Mouse (Mus musculus) hindbrain, embryonic 11.5 days (tissue): ENCODE data around the gene Pcbp2. TPM values are rescaled to one million over a fixed set of nuclear protein-coding genes. Genes with fewer than 3 reads are reported as not detected.

ENCODE experiments used
- ATAC-seq: fragments of 200-750 bp; cut with Nextera tagmentation; 2 replicates; pipeline ENCODE4 v1.8.0; 2017; ENCODE audit warnings: mild to moderate bottlenecking, moderate TSS enrichment, moderate library complexity; ENCODE audit not compliant: low FRiP score
- DNase-seq: peaks from one replicate; pipeline ENCODE4 v3.0.0-alpha.2; 2015; ENCODE audit warnings: low spot score
- H3K27ac ChIP-seq: fragments of 300-500 bp; sonication (generic); 2 replicates; pipeline ENCODE4 v1.5.1; 2014; ENCODE audit warnings: mild to moderate bottlenecking, low read depth, low read length
- H3K27me3 ChIP-seq: fragments of 300-500 bp; sonication (generic); 2 replicates; pipeline ENCODE4 v1.6.1; 2014; ENCODE audit warnings: mild to moderate bottlenecking, low read length, moderate library complexity, mixed read lengths; ENCODE audit not compliant: control insufficient read depth, insufficient read depth
- H3K36me3 ChIP-seq: fragments of 300-500 bp; sonication (generic); 2 replicates; pipeline ENCODE4 v1.6.1; 2014; ENCODE audit warnings: mild to moderate bottlenecking, low read length, moderate library complexity, mixed read lengths; ENCODE audit not compliant: control insufficient read depth, insufficient read depth
- H3K4me1 ChIP-seq: fragments of 300-500 bp; sonication (generic); replicated peaks from 2 replicates; pipeline ENCODE4 v1.6.1; 2014; ENCODE audit warnings: low read length, mixed read lengths; ENCODE audit not compliant: control insufficient read depth, insufficient read depth
- H3K4me2 ChIP-seq: fragments of 300-500 bp; sonication (generic); replicated peaks from 2 replicates; pipeline ENCODE4 v1.6.1; 2014; ENCODE audit warnings: mild to moderate bottlenecking, low read depth, low read length
- H3K4me3 ChIP-seq: fragments of 300-500 bp; sonication (generic); 2 replicates; pipeline ENCODE4 v1.5.1; 2014; ENCODE audit warnings: low read depth, low read length
- H3K9ac ChIP-seq: fragments of 300-500 bp; sonication (generic); 2 replicates; pipeline ENCODE4 v1.6.1; 2014; ENCODE audit warnings: low read depth, low read length
- H3K9me3 ChIP-seq: fragments of 300-500 bp; sonication (generic); 2 replicates; pipeline ENCODE4 v1.6.1; 2016; ENCODE audit warnings: low read length; ENCODE audit not compliant: control insufficient read depth
- WGBS: fragments of 180-500 bp; shearing (Covaris S2); extraction: QIAGEN DNeasy Blood & Tissue Kit; methylation state at CpG from one replicate; pipeline ENCODE4 v1.1.7; 2014; 5-methylcytosine and 5-hydroxymethylcytosine counted together
- polyA plus RNA-seq: library from polyadenylated mRNA; unstranded; fragments of >200 nt; fragmentation: Nextera tagmentation; extraction: Ambion mirVana; gene quantifications from 2 replicates; pipeline ENCODE4 v1.2.1, GENCODE M21; 2014

Gene Pcbp2
- polyA plus RNA-seq, 1 experiment from 2014 or later: 273 TPM

GRCm38 (mm10) chr15:102445146-102445545 is 25.2 kb upstream of the Pcbp2 start, which contains the start of gene Amhr2:
TSS of gene Amhr2 (plus strand) at chr15:102445367.
- no peak for ATAC-seq

GRCm38 (mm10) chr15:102446448-102446847 is 23.9 kb upstream of the Pcbp2 start:
- H3K4me2 ChIP-seq: no peak overlapping the region
- DNase-seq (no peak), ATAC-seq (no peak)
- H3K27ac ChIP-seq: no peak overlapping the region
- H3K4me3 ChIP-seq: no peak overlapping the region
- no peak overlapping the region for H3K9ac ChIP-seq
- no peaks in the 10 kb centered on the region for H3K9me3 ChIP-seq
- no peaks in the 10 kb centered on the region for H3K36me3 ChIP-seq
- H3K27me3 ChIP-seq: no peaks in the 10 kb centered on the region
- 59% methylated on average over 5 of the region's 6 CpGs for WGBS
- no peaks in the 10 kb centered on the region for H3K4me1 ChIP-seq

More at GRCm38 (mm10) chr15:102445146-102445545, 25.2 kb upstream of the Pcbp2 start, which contains the start of gene Amhr2:
- DNase-seq: no peak
- Histone ChIP-seq H3K9me3 (no peaks in the 10 kb centered on the region), H3K4me2 (no peak within 1 kb of the TSS), H3K9ac (no peak within 1 kb of the TSS), H3K4me3 (no peak within 1 kb of the TSS), H3K4me1 (no peaks in the 10 kb centered on the region), H3K27ac (no peak within 1 kb of the TSS), H3K27me3 (no peaks in the 10 kb centered on the region), H3K36me3 (no peaks in the 10 kb centered on the region)
- 70% methylated on average over 8 of the region's 8 CpGs for WGBS

DNA sequence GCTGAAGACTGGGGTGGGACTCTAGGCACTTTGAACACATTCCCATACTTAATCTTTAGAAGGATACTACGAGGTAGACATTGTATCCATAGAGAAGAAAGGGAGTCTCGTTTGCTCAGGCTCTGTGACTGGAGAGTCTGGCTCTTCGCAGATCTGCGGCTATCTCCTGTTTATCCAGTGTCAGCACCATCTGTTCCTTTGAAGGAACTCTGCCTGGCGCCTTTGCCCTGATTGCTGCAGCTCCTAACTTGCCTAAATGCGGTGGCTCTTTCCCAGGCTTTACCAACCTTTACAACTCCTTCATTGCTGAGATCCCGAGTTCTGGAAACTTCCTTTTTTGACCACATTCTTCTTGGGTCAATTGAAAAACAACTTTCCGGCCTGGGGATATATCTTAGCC is 21.0 kb upstream of the Pcbp2 start:
- Histone ChIP-seq H3K4me2 (no peak overlapping the region), H3K4me1 (no peaks in the 10 kb centered on the region), H3K36me3 (no peaks in the 10 kb centered on the region), H3K27me3 (no peaks in the 10 kb centered on the region), H3K9ac (no peak overlapping the region), H3K4me3 (no peak overlapping the region), H3K9me3 (no peaks in the 10 kb centered on the region), H3K27ac (no peak overlapping the region)
- DNase-seq: no peak
- WGBS: 70% methylated on average over 8 of the region's 8 CpGs
- no peak for ATAC-seq

DNA sequence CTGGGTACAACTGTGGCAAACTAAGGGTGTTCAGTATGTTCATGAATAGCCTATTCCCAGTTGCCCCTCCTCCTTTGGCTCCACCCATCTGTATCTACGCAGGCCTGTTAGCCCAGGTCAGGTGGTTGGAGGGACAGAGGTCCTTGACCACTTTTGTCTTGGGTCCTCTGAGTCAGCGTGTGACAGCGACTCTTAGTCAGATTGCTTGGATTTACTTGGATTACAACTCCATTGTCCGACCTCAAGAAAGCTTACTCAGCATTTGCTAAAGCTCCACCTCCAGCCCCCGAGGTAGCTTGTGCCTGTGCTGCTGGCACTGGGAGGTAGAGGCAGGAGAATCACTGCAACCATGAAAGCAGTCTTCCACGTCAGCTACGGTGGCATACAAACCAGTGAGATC is 19.4 kb upstream of the Pcbp2 start:
- Histone ChIP-seq H3K4me1 (no peaks in the 10 kb centered on the region), H3K27me3 (no peaks in the 10 kb centered on the region), H3K9ac (no peak overlapping the region), H3K36me3 (no peaks in the 10 kb centered on the region), H3K4me2 (no peak overlapping the region), H3K4me3 (no peak overlapping the region), H3K27ac (no peak overlapping the region), H3K9me3 (no peaks in the 10 kb centered on the region)
- DNase-seq (no peak), ATAC-seq (no peak)
- 40% methylated on average over 7 of the region's 7 CpGs for WGBS

DNA sequence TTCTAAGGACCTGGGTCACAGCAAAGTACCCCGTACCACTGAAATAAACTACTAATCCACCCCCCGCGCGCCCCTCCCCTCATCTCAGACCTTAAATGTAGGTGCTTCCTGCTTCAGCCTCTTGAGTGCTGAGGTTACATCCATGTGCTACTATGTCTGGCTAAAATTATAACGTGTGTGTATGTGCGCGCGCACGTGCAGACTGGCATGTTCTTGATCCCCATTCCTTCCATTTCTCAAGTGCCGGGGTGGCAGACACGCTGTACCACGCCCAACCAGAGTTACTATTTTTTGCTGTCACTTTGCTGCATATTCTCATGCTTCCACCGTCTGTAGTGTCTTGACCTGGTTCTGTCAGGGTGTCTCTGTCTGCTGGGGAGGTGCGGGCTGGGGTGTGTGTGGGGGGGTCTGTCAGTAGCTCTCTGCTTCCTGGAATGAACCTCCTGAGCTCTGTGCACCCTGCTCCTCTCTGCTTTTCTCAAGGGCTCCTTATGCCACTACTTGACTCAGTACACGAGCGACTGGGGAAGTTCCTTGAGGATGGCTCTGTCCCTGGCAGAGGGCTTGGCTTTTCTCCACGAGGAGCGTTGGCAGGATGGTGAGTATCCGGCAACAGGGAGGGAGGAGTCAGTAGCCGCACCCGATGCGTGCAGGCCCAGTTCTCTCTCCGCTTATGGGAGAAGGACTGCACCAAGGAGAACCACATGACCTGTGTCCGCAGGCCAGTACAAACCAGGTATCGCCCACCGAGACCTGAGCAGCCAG is 18.5 kb upstream of the Pcbp2 start:
- H3K4me1 ChIP-seq: no peaks in the 10 kb centered on the region
- no peaks in the 10 kb centered on the region for H3K36me3 ChIP-seq
- no peak overlapping the region for H3K27ac ChIP-seq
- no peaks in the 10 kb centered on the region for H3K27me3 ChIP-seq
- DNase-seq (no peak), ATAC-seq (no peak)
- H3K4me3 ChIP-seq: no peak overlapping the region
- no peak overlapping the region for H3K9ac ChIP-seq
- no peak overlapping the region for H3K4me2 ChIP-seq
- no peaks in the 10 kb centered on the region for H3K9me3 ChIP-seq
- WGBS: 83% methylated on average over 26 of the region's 26 CpGs

GRCm38 (mm10) chr15:102455993-102456392 is 14.3 kb upstream of the Pcbp2 start:
- no peaks in the 10 kb centered on the region for H3K36me3 ChIP-seq
- H3K9me3 ChIP-seq: no peaks in the 10 kb centered on the region
- 36% methylated on average over 6 of the region's 6 CpGs for WGBS
- no peak overlapping the region for H3K4me2 ChIP-seq
- no peak overlapping the region for H3K9ac ChIP-seq
- no peak for ATAC-seq
- DNase-seq: no peak
- no peak overlapping the region for H3K4me3 ChIP-seq
- H3K27me3 ChIP-seq: no peaks in the 10 kb centered on the region
- H3K4me1 ChIP-seq: no peaks in the 10 kb centered on the region
- H3K27ac ChIP-seq: no peak overlapping the region

GRCm38 (mm10) chr15:102458050-102458736 is 12.1 kb upstream of the Pcbp2 start:
- Histone ChIP-seq H3K27me3 (no peaks in the 10 kb centered on the region), H3K27ac (no peak overlapping the region), H3K4me3 (no peak overlapping the region), H3K9ac (no peak overlapping the region), H3K4me1 (no peaks in the 10 kb centered on the region), H3K4me2 (peak overlapping the region; percentile 45; the same call in 1 of the 2 replicates), H3K9me3 (no peaks in the 10 kb centered on the region), H3K36me3 (no peaks in the 10 kb centered on the region)
- 65% methylated on average over 5 of the region's 5 CpGs for WGBS
- ATAC-seq (no peak), DNase-seq (no peak)

DNA sequence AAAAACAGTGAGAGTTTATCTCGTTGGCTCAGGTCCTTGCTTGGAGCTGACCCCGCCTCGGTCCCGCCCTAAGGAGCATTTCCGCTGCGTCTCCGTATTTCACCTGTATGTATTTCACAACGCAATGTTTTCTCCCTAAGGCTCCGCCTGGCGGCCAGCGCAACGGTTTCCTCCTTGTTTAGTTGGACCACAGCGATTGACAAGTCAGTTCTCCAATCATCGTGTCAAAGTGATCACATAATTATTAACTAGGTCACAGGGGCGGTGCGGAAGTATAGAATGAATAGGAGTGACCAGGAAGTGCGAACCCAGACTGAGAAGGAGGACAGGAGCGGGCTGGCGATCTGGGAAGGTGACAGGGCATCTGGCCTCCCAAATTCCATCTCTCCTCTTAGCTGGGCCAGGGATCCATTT is 11.4 kb upstream of the Pcbp2 start, which contains the start of gene Prr13:
Gene Prr13 (plus strand): TSS at position 125 of the 414 bp plus-strand sequence.
- Histone ChIP-seq H3K9ac (peak within 1 kb of the TSS; percentile 61), H3K27me3 (no peaks in the 10 kb centered on the region), H3K4me2 (peak within 1 kb of the TSS; percentile 45), H3K4me3 (peak within 1 kb of the TSS; percentile 40), H3K27ac (no peak within 1 kb of the TSS), H3K4me1 (no peaks in the 10 kb centered on the region), H3K36me3 (no peaks in the 10 kb centered on the region), H3K9me3 (no peaks in the 10 kb centered on the region)
- ATAC-seq (peak; percentile 75), DNase-seq (peak; percentile 88)
- WGBS: under 1% methylated on average over 19 of the region's 19 CpGs
